Mouse (Mus musculus) lung, adult 2 months (tissue): ENCODE measurements around the gene Vmn2r34. TPM values are rescaled to one million over a fixed set of nuclear protein-coding genes. Genes with fewer than 3 reads are reported as not detected.
"Not testable (repeated sequence)": the region's sequence is repeated elsewhere in the genome, so short reads cannot be mapped to it uniquely, and the experiment has no call there.

Experiments used
- DNase-seq: peaks from one replicate; pipeline ENCODE4 v3.0.0; 2022
- H3K4me1 ChIP-seq: fragments of 200-500 bp; 2 replicates; pipeline ENCODE4 v1.6.1; 2011; ENCODE audit warnings: low read length; ENCODE audit not compliant: control insufficient read depth, insufficient read depth
- H3K4me3 ChIP-seq: fragments of 200-500 bp; replicated peaks from 2 replicates; pipeline ENCODE3; 2011; ENCODE audit warnings: low read depth, mild to moderate bottlenecking, control low read depth, low read length; ENCODE audit errors: extremely low read depth
- WGBS: fragments of 180-500 bp; shearing (Covaris S2); methylation state at CpG from one replicate; pipeline ENCODE4 v1.1.7; 2018; 5-methylcytosine and 5-hydroxymethylcytosine counted together
- polyA plus RNA-seq: library from polyadenylated mRNA; depleted of rRNA; stranded (reverse); fragments of >200 nt; gene quantifications from 2 replicates; pipeline ENCODE4 v1.2.3, GENCODE M21; 2012; rRNA removed

Vmn2r34 gene
- not detected in 2 replicates for polyA plus RNA-seq

DNA sequence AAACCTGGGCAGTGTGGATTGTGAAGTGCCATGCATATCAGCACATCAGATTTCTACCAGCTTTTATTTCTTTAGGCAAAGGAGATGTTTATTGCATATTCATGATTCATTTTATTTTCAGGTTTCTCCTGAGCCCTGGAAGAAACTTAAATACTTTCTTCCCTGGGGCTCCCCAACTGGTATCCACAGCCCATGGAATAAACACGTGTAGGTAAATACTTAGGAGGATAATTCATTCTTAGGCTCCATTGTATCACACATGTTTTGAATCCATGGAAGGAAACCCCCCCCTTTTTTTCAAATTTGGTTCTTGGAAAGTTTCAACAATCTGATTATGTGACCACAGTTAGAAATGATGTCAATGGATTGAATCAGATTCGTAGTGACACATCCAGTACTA is at the start of gene Vmn2r34:
TSS of gene Vmn2r34 (minus strand) at position 101 of the 400 bp plus-strand sequence.
- not testable (repeated sequence) for H3K4me3 ChIP-seq, DNase-seq, H3K4me1 ChIP-seq
- 29% methylated on average over 2 of the region's 2 CpGs for WGBS

DNA sequence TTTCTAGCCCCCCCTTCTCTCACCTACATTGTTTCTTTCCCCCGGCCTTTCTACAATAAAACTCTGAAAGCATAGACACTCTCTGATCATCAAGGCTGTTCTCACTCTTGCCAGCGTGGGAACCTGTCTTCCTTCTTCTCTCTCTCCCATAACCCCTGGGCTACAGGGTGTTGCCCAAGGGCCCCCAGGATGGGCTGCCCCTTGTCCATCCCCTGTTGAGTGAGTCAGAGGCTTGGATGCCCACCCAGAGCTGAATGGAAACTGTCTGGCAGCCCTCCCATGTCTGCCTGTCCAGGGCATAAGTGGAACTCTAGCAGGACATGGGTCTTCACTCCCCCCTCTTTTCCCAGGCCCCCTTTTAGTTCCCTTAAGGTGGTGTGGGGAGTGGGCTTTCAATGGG is 15.3 kb downstream of the Vmn2r34 start:
- not testable (repeated sequence) for H3K4me1 ChIP-seq, DNase-seq, H3K4me3 ChIP-seq
- WGBS: 71% methylated on average over 2 of the region's 2 CpGs

Other genes with a start within 250 kb of the Vmn2r34 start
- not detected in 2 replicates for gene Vmn2r32, start 209.5 kb downstream of the Vmn2r34 start, polyA plus RNA-seq
- gene Vmn2r33, start 122.7 kb downstream of the Vmn2r34 start, polyA plus RNA-seq: not detected in 2 replicates
- gene Vmn2r35, start 130.4 kb upstream of the Vmn2r34 start, polyA plus RNA-seq: not detected in 2 replicates
- not detected in 2 replicates for gene Vmn2r36, start 213.0 kb upstream of the Vmn2r34 start, polyA plus RNA-seq